Mouse (Mus musculus) liver, embryonic 14.5 days (tissue): ENCODE measurements around the gene Znrf1. TPM values are rescaled to one million over a fixed set of nuclear protein-coding genes. Genes with fewer than 3 reads are reported as not detected.
A peak's percentile ranks its signal among the peaks of the same experiment; 100 is the strongest.

ENCODE experiments used
- ATAC-seq: fragments of 200-750 bp; cut with Nextera tagmentation; 2 replicates; pipeline ENCODE4 v1.8.0; 2017; ENCODE audit warnings: moderate number of reproducible peaks, mild to moderate bottlenecking, moderate library complexity; ENCODE audit not compliant: insufficient read depth
- DNase-seq, 3 experiments: peaks; one replicate each; pipeline ENCODE4 v3.0.0-alpha.2; 2012 to 2013; ENCODE audit warnings: low read depth in 3 of 3, low spot score in 3 of 3
- H3K27ac ChIP-seq: fragments of 300-500 bp; sonication (generic); 2 replicates; pipeline ENCODE4 v1.5.1; 2014; ENCODE audit warnings: moderate library complexity, mild to moderate bottlenecking, control low read depth, inconsistent platforms
- H3K27me3 ChIP-seq: fragments of 300-500 bp; sonication (generic); 2 replicates; pipeline ENCODE4 v1.6.1; 2014; ENCODE audit warnings: mild to moderate bottlenecking, low read length, moderate library complexity; ENCODE audit not compliant: control insufficient read depth, insufficient read depth
- H3K36me3 ChIP-seq: fragments of 300-500 bp; sonication (generic); replicated peaks from 2 replicates; pipeline ENCODE4 v1.6.1; 2014; ENCODE audit warnings: low read depth; ENCODE audit not compliant: control insufficient read depth, insufficient read depth
- H3K4me1 ChIP-seq, 2 experiments: fragments of 200-500 bp in 1 of 2; fragments of 300-500 bp in 1 of 2; sonication (generic) in 1 of 2; replicated peaks; 2 replicates each; pipeline ENCODE4 v1.6.1; 2012 to 2014; ENCODE audit warnings: antibody characterized with exemption in 1 of 2, inconsistent platforms in 1 of 2, low read length in 1 of 2; ENCODE audit not compliant: control insufficient read depth in 2 of 2, insufficient read depth in 2 of 2
- H3K4me2 ChIP-seq: fragments of 300-500 bp; sonication (generic); 2 replicates; pipeline ENCODE4 v1.6.1; 2014; ENCODE audit warnings: low read depth, mild to moderate bottlenecking, control low read depth, moderate library complexity
- H3K4me3 ChIP-seq, 2 experiments: fragments of 200-500 bp in 1 of 2; fragments of 300-500 bp in 1 of 2; sonication (generic) in 1 of 2; 2 replicates each; pipeline ENCODE4 v1.5.1; 2012 to 2014; ENCODE audit warnings: low read depth in 2 of 2, low read length in 2 of 2, mild to moderate bottlenecking in 2 of 2, control low read depth in 1 of 2, inconsistent platforms in 1 of 2, moderate library complexity in 1 of 2; ENCODE audit not compliant: insufficient read depth in 1 of 2
- H3K9ac ChIP-seq: fragments of 300-500 bp; sonication (generic); replicated peaks from 2 replicates; pipeline ENCODE4 v1.6.1; 2014; ENCODE audit warnings: mild to moderate bottlenecking, control low read depth, moderate library complexity
- H3K9me3 ChIP-seq: fragments of 300-500 bp; sonication (generic); 2 replicates; pipeline ENCODE4 v1.6.1; 2016; ENCODE audit warnings: low read length, mixed read lengths; ENCODE audit not compliant: control insufficient read depth
- CTCF ChIP-seq: IDR thresholded peaks from 2 replicates; pipeline ENCODE4 v1.5.1; 2016; ENCODE audit warnings: antibody characterized with exemption, low read depth, control low read depth
- EP300 ChIP-seq: IDR thresholded peaks from 2 replicates; pipeline ENCODE4 v1.6.1; 2016; ENCODE audit warnings: antibody characterized with exemption, low read depth
- WGBS: fragments of 180-500 bp; shearing (Covaris S2); extraction: QIAGEN DNeasy Blood & Tissue Kit; methylation state at CpG from one replicate; pipeline ENCODE4 v1.1.7; 2014; ENCODE audit not compliant: insufficient replicate concordance; 5-methylcytosine and 5-hydroxymethylcytosine counted together
- polyA plus RNA-seq, 2 experiments: library from polyadenylated mRNA; depleted of rRNA in 1 of 2; stranded (reverse) in 1 of 2; unstranded in 1 of 2; fragments of >200 nt; fragmentation: Nextera tagmentation in 1 of 2; extraction: Ambion mirVana in 1 of 2; gene quantifications; 2 replicates each; pipeline versions ENCODE4 v1.2.1 to v1.2.3; 2012 to 2014

Znrf1 gene
- polyA plus RNA-seq, 2 experiments, result 4.4 to 12.6 TPM

- Histone ChIP-seq H3K36me3 (no peaks in the 10 kb centered on the region), H3K4me1 (peaks cover 3 to 4% of the 10 kb centered on the region in 2 experiments), H3K27ac (no peak overlapping the region), H3K4me3 (no peak overlapping the region), H3K27me3 (no peaks in the 10 kb centered on the region), H3K9ac (no peak overlapping the region), H3K9me3 (no peaks in the 10 kb centered on the region), H3K4me2 (no peak overlapping the region)
- ATAC-seq (no peak), DNase-seq (no peak)
- 75% methylated on average over 1 of the region's 1 CpGs for WGBS
- TF ChIP-seq CTCF (no peak), EP300 (no peak)
Observed at GRCm38 (mm10) chr8:111579318-111579717, 43.4 kb downstream of the Znrf1 start.

DNA sequence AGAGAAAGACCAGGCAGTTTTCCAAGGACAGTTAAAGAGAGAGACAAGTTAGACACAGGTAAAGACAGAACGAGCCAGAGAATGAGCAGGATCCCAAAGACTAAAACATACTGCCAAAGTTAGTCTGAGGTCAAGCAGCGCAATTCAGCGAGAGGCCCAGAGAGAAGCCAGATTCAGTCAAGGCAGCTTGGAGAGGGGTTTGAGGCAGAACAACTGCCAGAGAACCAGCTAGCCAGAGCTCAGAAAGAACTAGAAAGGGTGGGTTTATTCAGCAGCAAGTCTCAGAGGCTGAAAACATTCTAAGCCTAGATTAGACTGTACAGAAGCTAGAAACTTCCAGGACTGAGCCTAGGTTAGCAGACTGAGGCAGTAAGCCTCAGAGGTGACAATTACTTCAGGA is 44.4 kb downstream of the Znrf1 start:
- 72% methylated on average over 3 of the region's 3 CpGs for WGBS
- DNase-seq, result no peak
- no peaks in the 10 kb centered on the region for H3K9me3 ChIP-seq
- no peak overlapping the region for H3K4me3 ChIP-seq
- no peaks in the 10 kb centered on the region for H3K4me1 ChIP-seq
- no peak overlapping the region for H3K4me2 ChIP-seq
- H3K36me3 ChIP-seq, result no peaks in the 10 kb centered on the region
- no peak overlapping the region for H3K9ac ChIP-seq
- ATAC-seq, result no peak
- TF ChIP-seq EP300, result no peak
- no peaks in the 10 kb centered on the region for H3K27me3 ChIP-seq
- H3K27ac ChIP-seq, result no peak overlapping the region

DNA sequence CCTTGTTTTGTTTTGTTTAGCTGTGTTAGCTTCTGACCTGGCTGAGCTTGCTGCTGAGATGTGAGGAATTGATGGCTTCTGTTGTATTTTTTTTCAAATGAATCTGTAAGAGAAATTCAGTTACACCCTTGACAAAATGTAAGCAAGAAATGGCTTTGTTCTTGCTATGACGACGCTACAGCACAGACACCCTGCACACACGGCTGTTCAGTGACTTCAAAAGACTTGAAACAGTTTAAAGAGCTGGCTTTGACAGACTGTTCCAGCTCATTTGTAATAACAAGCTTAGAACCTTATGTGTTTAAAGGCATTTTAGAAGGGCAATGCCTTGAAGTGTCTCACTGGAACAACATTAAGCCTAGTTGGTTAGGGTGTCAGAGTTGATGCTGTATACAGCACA is 46.5 kb downstream of the Znrf1 start:
- no peak for DNase-seq
- no peak overlapping the region for H3K4me2 ChIP-seq
- no peak overlapping the region for H3K27ac ChIP-seq

DNA sequence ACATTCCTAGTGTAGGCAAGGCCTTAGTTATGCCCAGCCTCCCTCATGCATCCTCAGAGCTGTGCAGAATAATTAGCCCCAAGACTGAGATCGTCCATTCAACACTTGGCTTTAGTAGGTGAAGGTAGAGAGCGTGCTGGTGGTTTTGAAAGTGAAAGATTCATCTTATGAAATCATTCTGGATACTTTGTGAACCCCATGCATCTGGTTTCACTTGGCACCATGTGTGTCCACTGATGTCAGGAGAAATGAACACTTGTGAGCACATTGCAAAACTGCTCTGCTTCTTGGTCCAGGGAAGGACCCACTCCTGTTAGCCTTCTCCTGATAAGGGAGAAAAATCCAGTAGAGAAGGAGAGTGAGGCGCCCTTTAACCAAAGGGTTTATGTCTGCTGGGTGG is 49.0 kb downstream of the Znrf1 start:
- H3K27ac ChIP-seq, result no peak overlapping the region
- no peaks in the 10 kb centered on the region for H3K27me3 ChIP-seq
- H3K4me3 ChIP-seq, result no peak overlapping the region
- no peaks in the 10 kb centered on the region for H3K36me3 ChIP-seq
- no peak overlapping the region for H3K4me2 ChIP-seq
- 70% methylated on average over 3 of the region's 3 CpGs for WGBS
- ATAC-seq (no peak), DNase-seq (no peak)
- H3K4me1 ChIP-seq, result peaks cover 9 to 19% of the 10 kb centered on the region in 2 experiments
- no peak overlapping the region for H3K9ac ChIP-seq
- H3K9me3 ChIP-seq, result no peaks in the 10 kb centered on the region
- TF ChIP-seq CTCF, result no peak
- TF ChIP-seq EP300, result no peak

More for the DNA sequence above, 46.5 kb downstream of the Znrf1 start:
- no peak overlapping the region for H3K9ac ChIP-seq
- TF ChIP-seq CTCF, result no peak
- TF ChIP-seq EP300, result no peak
- H3K4me1 ChIP-seq, result peaks cover 0 to 9% of the 10 kb centered on the region in 2 experiments; a peak in 3 of 4 replicates
- H3K4me3 ChIP-seq, result no peak overlapping the region
- no peak for ATAC-seq
- H3K27me3 ChIP-seq, result no peaks in the 10 kb centered on the region
- no peaks in the 10 kb centered on the region for H3K36me3 ChIP-seq
- 79% methylated on average over 3 of the region's 3 CpGs for WGBS
- H3K9me3 ChIP-seq, result no peaks in the 10 kb centered on the region

DNA sequence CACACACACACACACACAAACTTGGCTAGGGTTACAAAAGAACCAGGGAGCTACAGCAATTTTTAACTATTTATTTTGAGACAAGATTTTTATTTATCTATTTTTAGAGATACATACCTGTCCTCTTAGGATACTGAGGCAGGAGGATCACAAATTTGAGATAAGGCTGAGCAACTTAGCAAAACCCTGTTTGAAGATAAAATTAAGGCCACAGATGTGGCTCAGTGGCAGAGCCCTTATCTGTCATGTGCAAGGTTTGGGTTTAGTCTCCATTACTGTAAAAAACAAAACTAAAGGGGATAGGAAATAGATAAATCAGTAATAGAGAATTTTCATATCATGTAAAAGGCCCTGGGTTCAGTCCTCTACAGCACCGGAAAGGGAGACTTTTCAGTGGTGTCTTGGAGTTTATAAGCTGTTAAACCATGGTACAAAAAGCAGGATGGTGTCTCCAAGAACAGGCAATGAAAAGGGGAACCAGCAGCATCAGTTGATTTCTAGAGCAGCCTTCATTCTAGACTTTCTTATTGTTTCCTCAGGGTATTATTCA is 51.7 kb downstream of the Znrf1 start:
- WGBS, result 10% methylated on average over 1 of the region's 1 CpGs
- no peak overlapping the region for H3K4me3 ChIP-seq
- H3K27ac ChIP-seq, result peak overlapping the region; percentile 42
- H3K36me3 ChIP-seq, result no peaks in the 10 kb centered on the region
- H3K27me3 ChIP-seq, result no peaks in the 10 kb centered on the region
- peak; percentile 37 to 49 (median 38) for DNase-seq
- no peaks in the 10 kb centered on the region for H3K9me3 ChIP-seq
- H3K4me2 ChIP-seq, result peak overlapping the region; percentile 6; the same call in 1 of the 2 replicates
- TF ChIP-seq CTCF (no peak), EP300 (peak; percentile 80)
- peak; percentile 85 for ATAC-seq
- no peak overlapping the region for H3K9ac ChIP-seq
- H3K4me1 ChIP-seq, result peaks cover 9 to 22% of the 10 kb centered on the region in 2 experiments
